Mouse (Mus musculus): ENCODE measurements around the gene Pde5a.

DNA sequence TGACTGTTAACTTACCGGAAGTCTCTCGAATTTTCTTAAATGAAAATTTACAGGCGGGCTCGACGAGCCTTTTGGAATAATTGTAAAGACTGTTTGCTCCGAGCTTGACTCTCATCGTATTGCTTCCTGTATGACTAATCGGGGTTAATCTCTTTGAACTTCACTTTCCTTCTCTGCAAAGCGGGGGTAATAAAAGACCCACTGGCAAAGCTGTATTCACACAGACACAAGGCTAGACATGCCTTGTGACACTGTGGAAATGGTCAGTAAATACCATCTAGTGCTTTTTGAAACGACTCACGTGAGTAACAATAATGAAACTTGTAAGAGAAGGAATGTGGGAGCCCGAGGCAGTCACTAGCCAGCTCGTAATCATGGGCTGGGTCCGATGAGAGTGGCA is 35.0 kb downstream of the Pde5a start:
- TF ChIP-seq CTCF (IDR thresholded peaks at IDR 0.05; ENCODE audit: low read depth), result no peak
- no peak for TF ChIP-seq EP300 (optimal IDR thresholded peaks at IDR 0.05)
